Mouse (Mus musculus) cerebellum, adult 2 months (tissue): ENCODE results near the gene Scfd2. TPM values are rescaled to one million over a fixed set of nuclear protein-coding genes. Genes with fewer than 3 reads are reported as not detected.
A peak's percentile ranks its signal among the peaks of the same experiment; 100 is the strongest.

Experiments
- DNase-seq, 2 experiments: peaks; one replicate each; pipeline ENCODE4 v3.0.0; 2021
- H3K27ac ChIP-seq: fragments of 200-500 bp; 2 replicates; pipeline ENCODE4 v1.5.1; 2012; ENCODE audit warnings: low read length, control low read depth, inconsistent platforms; ENCODE audit not compliant: insufficient read depth
- H3K27me3 ChIP-seq: fragments of 200-500 bp; 2 replicates; pipeline ENCODE4 v1.6.1; 2012; ENCODE audit warnings: inconsistent platforms, mild to moderate bottlenecking, low read length, moderate library complexity; ENCODE audit not compliant: control insufficient read depth, insufficient read depth
- H3K4me1 ChIP-seq: fragments of 200-500 bp; 2 replicates; pipeline ENCODE4 v1.6.1; 2011; ENCODE audit warnings: low read length; ENCODE audit not compliant: control insufficient read depth, insufficient read depth
- H3K4me3 ChIP-seq: fragments of 200-500 bp; replicated peaks from 2 replicates; pipeline ENCODE3; 2011; ENCODE audit warnings: mild to moderate bottlenecking, low read depth, low read length, control low read depth; ENCODE audit not compliant: insufficient read depth
- CTCF ChIP-seq: fragments of 200-500 bp; IDR thresholded peaks from 2 replicates; pipeline ENCODE4 v1.5.1; 2011; ENCODE audit warnings: low read depth, mild to moderate bottlenecking, control low read depth, low read length, moderate library complexity, borderline replicate concordance; ENCODE audit not compliant: insufficient read depth
- POLR2A ChIP-seq: fragments of 200-500 bp; IDR thresholded peaks from 2 replicates; pipeline ENCODE4 v1.6.1; 2011; ENCODE audit warnings: low read length, control low read depth, borderline replicate concordance; ENCODE audit not compliant: insufficient read depth
- WGBS: fragments of 180-500 bp; shearing (Covaris S2); methylation state at CpG from one replicate; pipeline ENCODE4 v1.1.7; 2018; 5-methylcytosine and 5-hydroxymethylcytosine counted together
- polyA plus RNA-seq: library from polyadenylated mRNA; depleted of rRNA; stranded (reverse); fragments of >200 nt; gene quantifications from 2 replicates; pipeline ENCODE4 v1.2.3, GENCODE M21; 2012

Scfd2 gene
- polyA plus RNA-seq, 1 experiment, result 17.7 TPM

GRCm38 (mm10) chr5:74450977-74451376 lies 80.6 kb downstream of the Scfd2 start:
- DNase-seq, result no peak
- no peak overlapping the region for H3K27ac ChIP-seq
- H3K4me1 ChIP-seq, result no peaks in the 10 kb centered on the region
- no peaks in the 10 kb centered on the region for H3K27me3 ChIP-seq
- WGBS, result 40% methylated on average over 5 of the region's 5 CpGs
- no peak overlapping the region for H3K4me3 ChIP-seq
- TF ChIP-seq POLR2A (no peak), CTCF (no peak)

- Histone ChIP-seq H3K27me3 (no peaks in the 10 kb centered on the region), H3K27ac (no peak overlapping the region), H3K4me1 (no peaks in the 10 kb centered on the region), H3K4me3 (no peak overlapping the region)
- TF ChIP-seq POLR2A (no peak), CTCF (no peak)
- DNase-seq, result no peak
- WGBS, result 76% methylated on average over 10 of the region's 10 CpGs
These were observed 83.8 kb downstream of the Scfd2 start for GRCm38 (mm10) chr5:74447517-74448334.

GRCm38 (mm10) chr5:74445861-74446260 lies 85.7 kb downstream of the Scfd2 start:
- DNase-seq, result no peak
- TF ChIP-seq CTCF (no peak), POLR2A (no peak)
- Histone ChIP-seq H3K27me3 (no peaks in the 10 kb centered on the region), H3K27ac (no peak overlapping the region), H3K4me3 (no peak overlapping the region), H3K4me1 (no peaks in the 10 kb centered on the region)
- WGBS, result 88% methylated on average over 3 of the region's 3 CpGs

- Histone ChIP-seq H3K27me3 (no peaks in the 10 kb centered on the region), H3K4me1 (no peaks in the 10 kb centered on the region), H3K27ac (no peak overlapping the region), H3K4me3 (no peak overlapping the region)
- 81% methylated on average over 8 of the region's 8 CpGs for WGBS
- no peak for DNase-seq
- TF ChIP-seq POLR2A, result no peak
- no peak for TF ChIP-seq CTCF
These were observed 93.2 kb downstream of the Scfd2 start for GRCm38 (mm10) chr5:74438353-74438752.

- Histone ChIP-seq H3K4me1 (no peaks in the 10 kb centered on the region), H3K27me3 (no peaks in the 10 kb centered on the region), H3K27ac (no peak overlapping the region), H3K4me3 (no peak overlapping the region)
- peak; percentile 77 for TF ChIP-seq CTCF
- TF ChIP-seq POLR2A, result no peak
- DNase-seq, result peak; percentile 45 to 67
- 20% methylated on average over 9 of the region's 9 CpGs for WGBS
These were observed 97.9 kb downstream of the Scfd2 start for GRCm38 (mm10) chr5:74433580-74434147.

GRCm38 (mm10) chr5:74432879-74433539 lies 98.5 kb downstream of the Scfd2 start:
- no peaks in the 10 kb centered on the region for H3K4me1 ChIP-seq
- DNase-seq, result no peak
- H3K27ac ChIP-seq, result no peak overlapping the region
- no peaks in the 10 kb centered on the region for H3K27me3 ChIP-seq
- TF ChIP-seq POLR2A (no peak), CTCF (no peak)
- WGBS, result 33% methylated on average over 14 of the region's 14 CpGs
- no peak overlapping the region for H3K4me3 ChIP-seq

DNA sequence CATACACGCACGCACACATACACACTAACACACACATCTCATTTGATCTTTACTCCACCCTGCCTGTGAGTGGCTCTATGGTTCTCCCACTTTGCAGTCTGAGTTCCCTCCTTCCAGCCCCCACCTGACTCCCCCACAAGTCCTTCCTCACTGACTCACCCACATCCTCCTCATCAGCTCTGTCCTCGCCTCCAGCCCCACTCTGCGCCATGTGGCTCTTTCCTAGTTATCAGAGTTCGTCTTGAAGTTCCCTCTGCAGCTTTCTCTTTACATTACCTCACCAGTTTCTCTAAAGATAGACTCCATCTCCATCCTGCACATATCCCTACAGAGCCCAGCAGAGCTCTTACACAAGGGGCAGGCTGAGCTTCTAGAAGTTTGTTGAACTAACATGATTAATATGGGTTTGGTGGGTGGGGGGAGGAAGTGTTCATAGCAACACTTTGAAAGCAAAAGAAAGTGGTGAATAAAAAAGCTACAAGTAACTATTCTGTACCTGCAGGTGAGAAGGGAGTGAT lies 110.9 kb downstream of the Scfd2 start:
- WGBS, result 90% methylated on average over 5 of the region's 5 CpGs
- no peak overlapping the region for H3K27ac ChIP-seq
- H3K4me1 ChIP-seq, result no peaks in the 10 kb centered on the region
- no peaks in the 10 kb centered on the region for H3K27me3 ChIP-seq
- no peak overlapping the region for H3K4me3 ChIP-seq
- no peak for DNase-seq
- TF ChIP-seq CTCF, result no peak

- no peak overlapping the region for H3K27ac ChIP-seq
- no peak overlapping the region for H3K4me3 ChIP-seq
- TF ChIP-seq CTCF (no peak), POLR2A (no peak)
- H3K27me3 ChIP-seq, result no peaks in the 10 kb centered on the region; the same call in 1 of the 2 replicates
- no peaks in the 10 kb centered on the region for H3K4me1 ChIP-seq
- WGBS, result over 99% methylated on average over 3 of the region's 3 CpGs
- no peak for DNase-seq
These were observed 119.0 kb downstream of the Scfd2 start for GRCm38 (mm10) chr5:74412557-74412956.
